Mouse (Mus musculus): ENCODE measurements around the gene Pafah1b3.

Gene Pafah1b3

GRCm38 (mm10) chr7:25305956-25306613, 8.3 kb upstream of the Pafah1b3 start, which contains the start of gene Tmem145:
Gene Tmem145 (plus strand): TSS chr7:25306106.
- DNase-seq (ENCODE audit: extremely low read depth, insufficient read length, low spot score) = no peak

GRCm38 (mm10) chr7:25305481-25305880, 7.7 kb upstream of the Pafah1b3 start:
- DNase-seq (ENCODE audit: extremely low read depth, insufficient read length, low spot score) = no peak

- no peak for DNase-seq (ENCODE audit: extremely low read depth, insufficient read length, low spot score)
Measured at GRCm38 (mm10) chr7:25303685-25304006, 5.9 kb upstream of the Pafah1b3 start.

GRCm38 (mm10) chr7:25303003-25303684, 5.4 kb upstream of the Pafah1b3 start:
- no peak for DNase-seq (ENCODE audit: extremely low read depth, insufficient read length, low spot score)

GRCm38 (mm10) chr7:25301063-25301462, 3.3 kb upstream of the Pafah1b3 start, which contains the start of gene Prr19:
Gene Prr19 (plus strand): TSS chr7:25301411.
- DNase-seq (ENCODE audit: extremely low read depth, insufficient read length, low spot score) = peak; percentile 55

- DNase-seq (ENCODE audit: extremely low read depth, insufficient read length, low spot score) = no peak
Measured at GRCm38 (mm10) chr7:25296945-25297453, 787 bp downstream of the Pafah1b3 start.

GRCm38 (mm10) chr7:25294960-25295722, 2.6 kb downstream of the Pafah1b3 start:
- DNase-seq (ENCODE audit: extremely low read depth, insufficient read length, low spot score) = no peak

GRCm38 (mm10) chr7:25294495-25294894, 3.3 kb downstream of the Pafah1b3 start:
- DNase-seq (ENCODE audit: extremely low read depth, insufficient read length, low spot score) = no peak

- DNase-seq (ENCODE audit: extremely low read depth, insufficient read length, low spot score) = no peak
Measured at GRCm38 (mm10) chr7:25293191-25293739, 4.5 kb downstream of the Pafah1b3 start.

GRCm38 (mm10) chr7:25292107-25292506, 5.7 kb downstream of the Pafah1b3 start:
- DNase-seq (ENCODE audit: extremely low read depth, insufficient read length, low spot score) = no peak

GRCm38 (mm10) chr7:25290911-25291310, 6.9 kb downstream of the Pafah1b3 start:
- DNase-seq (ENCODE audit: extremely low read depth, insufficient read length, low spot score) = no peak

GRCm38 (mm10) chr7:25290463-25290862, 7.3 kb downstream of the Pafah1b3 start:
- DNase-seq (ENCODE audit: extremely low read depth, insufficient read length, low spot score) = no peak

- DNase-seq (ENCODE audit: extremely low read depth, insufficient read length, low spot score) = no peak
Measured at GRCm38 (mm10) chr7:25289925-25290324, 7.9 kb downstream of the Pafah1b3 start.

GRCm38 (mm10) chr7:25288721-25289120, 9.1 kb downstream of the Pafah1b3 start:
- DNase-seq (ENCODE audit: extremely low read depth, insufficient read length, low spot score) = no peak

- no peak for DNase-seq (ENCODE audit: extremely low read depth, insufficient read length, low spot score)
Measured at GRCm38 (mm10) chr7:25288011-25288410, 9.8 kb downstream of the Pafah1b3 start.

GRCm38 (mm10) chr7:25286989-25287388, 10.8 kb downstream of the Pafah1b3 start:
- no peak for DNase-seq (ENCODE audit: extremely low read depth, insufficient read length, low spot score)

- no peak for DNase-seq (ENCODE audit: extremely low read depth, insufficient read length, low spot score)
Measured at GRCm38 (mm10) chr7:25285511-25286238, 12.1 kb downstream of the Pafah1b3 start.

GRCm38 (mm10) chr7:25284766-25285165, 13.0 kb downstream of the Pafah1b3 start:
- no peak for DNase-seq (ENCODE audit: extremely low read depth, insufficient read length, low spot score)

- no peak for DNase-seq (ENCODE audit: extremely low read depth, insufficient read length, low spot score)
Measured at GRCm38 (mm10) chr7:25284171-25284570, 13.6 kb downstream of the Pafah1b3 start.

GRCm38 (mm10) chr7:25283637-25284036, 14.1 kb downstream of the Pafah1b3 start:
- no peak for DNase-seq (ENCODE audit: extremely low read depth, insufficient read length, low spot score)

Measured in 3134 (cell line).